Mouse (Mus musculus): ENCODE measurements around the gene Gm13698.

DNA sequence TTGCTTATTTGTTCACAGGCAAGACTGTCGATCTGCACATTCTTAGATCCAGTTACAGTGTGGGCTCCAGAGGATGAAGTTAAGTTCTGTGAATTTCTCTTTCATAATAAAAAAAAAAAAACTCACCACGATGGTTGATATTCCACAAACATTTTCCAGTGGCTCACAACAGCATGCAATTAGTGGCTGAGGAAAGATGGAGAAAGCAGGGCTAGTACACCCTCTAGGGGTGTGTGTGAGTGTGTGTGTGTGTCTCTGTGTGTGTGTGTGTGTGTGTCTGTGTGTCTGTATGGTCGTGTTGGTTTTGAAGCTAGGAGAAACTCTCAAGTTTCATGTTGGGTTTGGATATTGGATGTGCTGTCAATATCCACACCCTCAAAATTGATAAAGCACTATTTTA, 14.1 kb upstream of the Gm13698 start:
- TF ChIP-seq POLR2A (IDR thresholded peaks at IDR 0.05; ENCODE audit: insufficient read depth, low read depth, low read length) (no peak), CTCF (IDR thresholded peaks at IDR 0.05; ENCODE audit: insufficient read depth, low read depth, low read length) (no peak)

All from olfactory bulb, adult 2 months (tissue).